Mouse (Mus musculus) spleen, adult 2 months (tissue): Measurements from ENCODE around the gene Metap1. TPM values are rescaled to one million over a fixed set of nuclear protein-coding genes. Genes with fewer than 3 reads are reported as not detected.
A peak's percentile ranks its signal among the peaks of the same experiment; 100 is the strongest.
"Not testable (repeated sequence)": the region's sequence is repeated elsewhere in the genome, so short reads cannot be mapped to it uniquely, and the experiment has no call there.

Experiments
- DNase-seq, 2 experiments: peaks; one replicate each; pipeline versions ENCODE4 v3.0.0 to v3.0.0-alpha.2; 2012 to 2021; ENCODE audit warnings: low spot score in 2 of 2, low read depth in 1 of 2
- H3K27ac ChIP-seq: fragments of 200-500 bp; 2 replicates; pipeline ENCODE4 v1.5.1; 2012; ENCODE audit warnings: low read length, inconsistent platforms; ENCODE audit not compliant: insufficient read depth
- H3K27me3 ChIP-seq: fragments of 200-500 bp; 2 replicates; pipeline ENCODE4 v1.6.1; 2012; ENCODE audit warnings: mild to moderate bottlenecking, moderate library complexity, low read length, inconsistent platforms; ENCODE audit not compliant: control insufficient read depth, insufficient read depth
- H3K36me3 ChIP-seq: fragments of 200-500 bp; 2 replicates; pipeline ENCODE4 v1.6.1; 2012; ENCODE audit warnings: mild to moderate bottlenecking, low read length, inconsistent platforms; ENCODE audit not compliant: control insufficient read depth, insufficient read depth
- H3K4me1 ChIP-seq: fragments of 200-500 bp; 2 replicates; pipeline ENCODE4 v1.6.1; 2011; ENCODE audit warnings: inconsistent platforms; ENCODE audit not compliant: control insufficient read depth, insufficient read depth, insufficient read length
- H3K4me3 ChIP-seq: fragments of 200-500 bp; 2 replicates; pipeline ENCODE4 v1.5.1; 2011; ENCODE audit warnings: mild to moderate bottlenecking, inconsistent platforms; ENCODE audit not compliant: insufficient read depth, insufficient read length; ENCODE audit errors: extremely low read depth
- CTCF ChIP-seq: fragments of 200-500 bp; IDR thresholded peaks from 2 replicates; pipeline ENCODE4 v1.5.1; 2011; ENCODE audit warnings: mild to moderate bottlenecking, inconsistent platforms; ENCODE audit not compliant: insufficient read depth, insufficient read length, insufficient replicate concordance; ENCODE audit errors: extremely low read depth
- POLR2A ChIP-seq: fragments of 200-500 bp; IDR thresholded peaks from 2 replicates; pipeline ENCODE4 v1.6.1; 2011; ENCODE audit warnings: low read depth, low read length, inconsistent platforms
- WGBS: fragments of 180-500 bp; shearing (Covaris S2); methylation state at CpG from one replicate; pipeline ENCODE4 v1.1.7; 2018; 5-methylcytosine and 5-hydroxymethylcytosine counted together
- polyA plus RNA-seq: library from polyadenylated mRNA; depleted of rRNA; stranded (reverse); fragments of >200 nt; gene quantifications from 2 replicates; pipeline ENCODE4 v1.2.3, GENCODE M21; 2012

The Metap1 gene
- polyA plus RNA-seq, 1 experiment = 8.5 TPM

- Histone ChIP-seq H3K27ac (peak overlapping the region; percentile 81), H3K36me3 (peaks cover 3% of the 10 kb centered on the region; the same call in 1 of the 2 replicates), H3K4me1 (peaks cover 2% of the 10 kb centered on the region; the same call in 1 of the 2 replicates), H3K4me3 (peak overlapping the region; percentile 98), H3K27me3 (no peaks in the 10 kb centered on the region)
- no peak for DNase-seq
- no peak for TF ChIP-seq CTCF
- TF ChIP-seq POLR2A = no peak
- WGBS = under 1% methylated on average over 57 of the region's 61 CpGs
These were observed 560 bp downstream of the Metap1 start for GRCm38 (mm10) chr3:138488584-138489326.

- Histone ChIP-seq H3K27me3 (no peaks in the 10 kb centered on the region), H3K27ac (no peak overlapping the region), H3K4me1 (peaks cover 2% of the 10 kb centered on the region; the same call in 1 of the 2 replicates), H3K36me3 (peaks cover 15% of the 10 kb centered on the region; the same call in 1 of the 2 replicates), H3K4me3 (no peak overlapping the region)
- no peak for TF ChIP-seq CTCF
- DNase-seq = no peak
- 93% methylated on average over 2 of the region's 2 CpGs for WGBS
These were observed 6.1 kb downstream of the Metap1 start for GRCm38 (mm10) chr3:138483240-138483639.

- no peak for DNase-seq
- WGBS = 82% methylated on average over 14 of the region's 14 CpGs
- Histone ChIP-seq H3K27ac (no peak overlapping the region), H3K27me3 (no peaks in the 10 kb centered on the region), H3K36me3 (peaks cover 15% of the 10 kb centered on the region; the same call in 1 of the 2 replicates), H3K4me1 (0 out of 2 replicates have a peak, but pooled peaks cover 2% of the 10 kb centered on the region), H3K4me3 (no peak overlapping the region)
- no peak for TF ChIP-seq POLR2A
- no peak for TF ChIP-seq CTCF
These were observed 7.6 kb downstream of the Metap1 start for GRCm38 (mm10) chr3:138481526-138482284.

- DNase-seq = no peak
- Histone ChIP-seq H3K27ac (no peak overlapping the region), H3K4me1 (0 out of 2 replicates have a peak, but pooled peaks cover under 1% of the 10 kb centered on the region), H3K27me3 (no peaks in the 10 kb centered on the region), H3K4me3 (no peak overlapping the region), H3K36me3 (peaks cover 14% of the 10 kb centered on the region; the same call in 1 of the 2 replicates)
- WGBS = 87% methylated on average over 8 of the region's 8 CpGs
- TF ChIP-seq CTCF (no peak), POLR2A (no peak)
These were observed 9.8 kb downstream of the Metap1 start for GRCm38 (mm10) chr3:138479489-138479888.

- Histone ChIP-seq H3K36me3 (peaks cover 33% of the 10 kb centered on the region), H3K27ac (no peak overlapping the region), H3K4me1 (no peaks in the 10 kb centered on the region), H3K4me3 (no peak overlapping the region), H3K27me3 (no peaks in the 10 kb centered on the region)
- no peak for TF ChIP-seq POLR2A
- WGBS = 92% methylated on average over 3 of the region's 3 CpGs
- DNase-seq = no peak
These were observed 18.2 kb downstream of the Metap1 start for GRCm38 (mm10) chr3:138471066-138471465.

- WGBS = 90% methylated on average over 1 of the region's 1 CpGs
- H3K27me3 ChIP-seq, H3K4me3 ChIP-seq, H3K4me1 ChIP-seq, H3K27ac ChIP-seq, DNase-seq: not testable (repeated sequence)
- peaks cover 51% of the 10 kb centered on the region for H3K36me3 ChIP-seq
These were observed 22.7 kb downstream of the Metap1 start for GRCm38 (mm10) chr3:138466656-138467055.
